In genomic region chr7:46712250-46712649, GRCm38 (mm10) we compare ENCODE assay signal across 30 mouse cellular contexts. TPM values are rescaled to one million over a fixed set of nuclear protein-coding genes. Genes with fewer than 3 reads are reported as not detected.
DNase-seq lines count a peak whose midpoint lies in the region; ATAC-seq and TF ChIP-seq lines count a peak whose summit lies in the region.
"Had no signal": no experiment of that assay in that cellular context is flagged by ENCODE, and none has a peak within 500 bp of the region (broad histone marks: within the 10 kb centered on the region; RNA-seq: fewer than 3 reads in every experiment).

No protein-coding gene starts in this region.

- in situ Hi-C loops in CH12.LX (cut with MboI; ENCODE audit: low pct_ligation_motif_present, low pct_unique_long_range_greater_than_20kb, low sequenced_read_pairs): loop anchor here (5.0 kb wide), 1 partner anchor 55 kb away; no protein-coding TSS in a partner anchor

- H3K4me2 ChIP-seq in liver, embryonic 12.5 days: no peak overlapping the region
- no peak overlapping the region for H3K4me2 ChIP-seq in CH12.LX (ENCODE audit: insufficient read depth, low read depth, poor library complexity, severe bottlenecking)
- H3K4me2 ChIP-seq: embryonic facial prominence, embryonic 15.5 days; hindbrain, embryonic 14.5 days; liver, embryonic 13.5 days; lung, embryonic 15.5 days; stomach, embryonic 15.5 days had no signal

- no peak for TF ChIP-seq RAD21 in CH12.LX (IDR thresholded peaks at IDR 0.05; ENCODE audit: low read depth, low read length)

- H3K79me2 ChIP-seq in CH12.LX (replicated peaks; ENCODE audit: control insufficient read depth, extremely low read depth, insufficient read depth, poor library complexity, severe bottlenecking): peaks cover 6% of the 10 kb centered on the region; the same call in 1 of the 2 replicates

- ATAC-seq in liver, embryonic 12.5 days: no peak
- ATAC-seq: intestine, postnatal 0 days; midbrain, embryonic 16.5 days had no signal

- H3K9me3 ChIP-seq in liver, embryonic 12.5 days (replicated peaks): no peaks in the 10 kb centered on the region
- H3K9me3 ChIP-seq in CH12.LX (replicated peaks; ENCODE audit: low read length): no peaks in the 10 kb centered on the region
- H3K9me3 ChIP-seq: embryonic facial prominence, embryonic 15.5 days; limb, embryonic 10.5 days; liver, embryonic 13.5 days; lung, embryonic 15.5 days; stomach, embryonic 15.5 days had no signal

- WGBS in liver, embryonic 12.5 days (ENCODE audit: insufficient replicate concordance): 23% methylated on average over 6 of the region's 6 CpGs

- dilution Hi-C loops in CH12.LX (cut with MboI; ENCODE audit: extremely low pct_ligation_motif_present, extremely low pct_unique_long_range_greater_than_20kb, low sequenced_read_pairs): no loop called here

- peaks cover 17% of the 10 kb centered on the region for H3K36me3 ChIP-seq in liver, embryonic 12.5 days
- peaks cover 3 to 11% of the 10 kb centered on the region in 2 experiments for H3K36me3 ChIP-seq in CH12.LX (replicated peaks in 1 of 2; ENCODE audit: control insufficient read depth in 1 of 2, insufficient read depth in 1 of 2, low read length in 1 of 2)
- H3K36me3 ChIP-seq: lung, embryonic 15.5 days had no signal

- 0 out of 2 replicates have a peak, but pooled peaks have one; percentile 27 for TF ChIP-seq POLR2A in CH12.LX (IDR thresholded peaks at IDR 0.05; ENCODE audit: low read depth, low read length)

- no peak overlapping the region for H3K9ac ChIP-seq in liver, embryonic 12.5 days
- no peak overlapping the region for H3K9ac ChIP-seq in CH12.LX (ENCODE audit: insufficient read depth, low read depth)
- H3K9ac ChIP-seq: embryonic facial prominence, embryonic 15.5 days; hindbrain, embryonic 14.5 days; liver, embryonic 13.5 days; lung, embryonic 15.5 days; stomach, embryonic 15.5 days had no signal

- H3K27me3 ChIP-seq in liver, embryonic 12.5 days (replicated peaks): no peaks in the 10 kb centered on the region
- no peaks in the 10 kb centered on the region for H3K27me3 ChIP-seq in CH12.LX (replicated peaks)
- H3K27me3 ChIP-seq: embryonic facial prominence, embryonic 15.5 days; liver, embryonic 13.5 days; stomach, embryonic 15.5 days had no signal

- TF ChIP-seq EP300 in CH12.LX (IDR thresholded peaks at IDR 0.05; ENCODE audit: low read length): no peak

- TF ChIP-seq CTCF in CH12.LX (conservative IDR thresholded peaks at IDR 0.05 in 1 of 2, IDR thresholded peaks at IDR 0.05 in 1 of 2; ENCODE audit: low read depth in 2 of 2, low read length in 2 of 2): no peak

- peak; percentile 10 for DNase-seq in liver
- peak; percentile 49 for DNase-seq in CH12.LX (ENCODE audit: extremely low read depth)
- peak; percentile 5 for DNase-seq in induced T-regulatory cell, adult 2 months (ENCODE audit: low read depth)
- DNase-seq in spleen, postnatal 36 days (ENCODE audit: low spot score in 2 of 2): peak; percentile 43 to 46
- DNase-seq in adrenal gland, postnatal 4 days (ENCODE audit: low spot score in 2 of 2): no peak
- DNase-seq in lung, postnatal 10 days: no peak
- DNase-seq: cerebellum, adult 11 months; gastrocnemius, postnatal 14 days; heart, postnatal 10 days; kidney, postnatal 14 days; liver, embryonic 13.5 days; right cerebral cortex, postnatal 25 days; thymus, adult 2 months had no signal

- H3K4me1 ChIP-seq in liver, embryonic 12.5 days: peaks cover 15% of the 10 kb centered on the region
- H3K4me1 ChIP-seq in CH12.LX (ENCODE audit: control insufficient read depth in 1 of 2, insufficient read depth in 2 of 2): peaks cover 3 to 36% of the 10 kb centered on the region in 2 experiments; a peak in 3 of 4 replicates

- H3K27ac ChIP-seq in liver, embryonic 12.5 days: no peak overlapping the region
- H3K27ac ChIP-seq in CH12.LX (ENCODE audit: insufficient read depth, low read depth): no peak overlapping the region
- H3K27ac ChIP-seq: embryonic facial prominence, embryonic 15.5 days; hindbrain, embryonic 14.5 days; left cerebral cortex, adult 2 months; limb, embryonic 10.5 days; liver, embryonic 13.5 days; lung, embryonic 15.5 days; stomach, embryonic 15.5 days had no signal

- no peak overlapping the region for H3K4me3 ChIP-seq in liver, embryonic 12.5 days
- H3K4me3 ChIP-seq in CH12.LX (replicated peaks in 1 of 3; ENCODE audit: low read depth in 2 of 3, low read length in 2 of 3, poor library complexity in 1 of 3): no peak overlapping the region
- H3K4me3 ChIP-seq: embryonic facial prominence, embryonic 15.5 days; left cerebral cortex, adult 2 months; limb, embryonic 10.5 days; liver, embryonic 13.5 days; lung, embryonic 15.5 days; stomach, embryonic 15.5 days had no signal

TF ChIP-seq in CH12.LX, 34 proteins besides CTCF, POLR2A, EP300 and RAD21:
- TF ChIP-seq NRF1 (IDR thresholded peaks at IDR 0.05; ENCODE audit: low read depth, low read length) (no peak), USF1 (IDR thresholded peaks at IDR 0.05; ENCODE audit: low read depth, low read length) (peak; percentile 28; the same call in 1 of the 2 replicates), TBP (conservative IDR thresholded peaks at IDR 0.05; ENCODE audit: low read depth, low read length) (no peak), ELF1 (IDR thresholded peaks at IDR 0.05; ENCODE audit: low read depth, low read length) (peak; percentile 28; the same call in 1 of the 2 replicates), HCFC1 (IDR thresholded peaks at IDR 0.05; ENCODE audit: low read depth, low read length) (no peak), ZMIZ1 (IDR thresholded peaks at IDR 0.05; ENCODE audit: low read depth, low read length) (no peak)

RNA-seq across cellular contexts. Expression of gene Saal1, which starts 1.8 kb away (rescaled TPM):
- 21.0 and 21.5 TPM in 2 replicates for polyA plus RNA-seq in liver, embryonic 12.5 days (2016; fragmentation: Nextera tagmentation; extraction: Ambion mirVana)
- 15.1 and 16.6 TPM in 2 replicates for total RNA-seq in CH12.LX (2012; rRNA removed)
- total RNA-seq in CH12.LX (2014; rRNA removed): 14.7 and 15.2 TPM in 2 replicates
- 24.5 and 27.6 TPM in 2 replicates for polyA plus RNA-seq in CH12.LX (2012; ENCODE audit: insufficient read length, low read depth)
- total RNA-seq in adrenal gland, postnatal 4 days (2021): 10 to 100 TPM; 14.4 to 16.4 TPM

RNA-seq across cellular contexts. Expression of gene Saa3, which starts 3.2 kb away (rescaled TPM):
- polyA plus RNA-seq in liver, embryonic 12.5 days (2016; fragmentation: Nextera tagmentation; extraction: Ambion mirVana): 0.35 and 1.1 TPM in 2 replicates
- total RNA-seq in CH12.LX (2012; rRNA removed) (not detected in 2 replicates), CH12.LX (2014; rRNA removed) (0.59 TPM in 1 of 2 replicates, not detected in the other)
- not detected in 2 replicates for polyA plus RNA-seq in CH12.LX (2012; ENCODE audit: insufficient read length, low read depth)
- total RNA-seq in adrenal gland, postnatal 4 days (2021): 1 to 10 TPM; 1.1 to 1.2 TPM
- total RNA-seq: gastrocnemius, postnatal 14 days; heart, postnatal 10 days; layer of hippocampus, adult 8-10 months; left cerebral cortex, adult 2 months; megakaryocyte-erythroid progenitor cell, adult 5-6 weeks had no signal
- polyA plus RNA-seq: cortical plate, adult 2 months; forebrain, embryonic 11.5 days; frontal cortex, adult 2 months; limb, embryonic 10.5 days; neural tube, embryonic 11.5 days had no signal

RNA-seq across cellular contexts. Expression of gene Saa4, which starts 20.2 kb away (rescaled TPM):
- 1.6 and 2.2 TPM in 2 replicates for polyA plus RNA-seq in liver, embryonic 12.5 days (2016; fragmentation: Nextera tagmentation; extraction: Ambion mirVana)
- total RNA-seq in CH12.LX (2012; rRNA removed): not detected in 2 replicates
- not detected in 2 replicates for total RNA-seq in CH12.LX (2014; rRNA removed)
- polyA plus RNA-seq in CH12.LX (2012; ENCODE audit: insufficient read length, low read depth): not detected in 2 replicates
- total RNA-seq in adrenal gland, postnatal 4 days (2021): 1 to 10 TPM in 1 of 2 experiments, not detected in 1; 1.7 TPM
- total RNA-seq: adrenal gland, adult 18-20 months; ES-E14; gastrocnemius, postnatal 14 days; heart, postnatal 10 days; layer of hippocampus, adult 8-10 months; left cerebral cortex, adult 2 months; megakaryocyte-erythroid progenitor cell, adult 5-6 weeks had no signal
- polyA plus RNA-seq: cortical plate, adult 2 months; embryonic facial prominence, embryonic 15.5 days; forebrain, embryonic 11.5 days; frontal cortex, adult 2 months; hindbrain, embryonic 14.5 days; intestine, postnatal 0 days; limb, embryonic 10.5 days; lung, embryonic 15.5 days; midbrain, embryonic 16.5 days; neural tube, embryonic 11.5 days had no signal

RNA-seq across cellular contexts. Expression of gene Saa1, which starts 30.5 kb away (rescaled TPM):
- polyA plus RNA-seq in liver, embryonic 12.5 days (2016; fragmentation: Nextera tagmentation; extraction: Ambion mirVana): 0.23 and 0.39 TPM in 2 replicates
- total RNA-seq in CH12.LX (2012; rRNA removed) (not detected in 2 replicates), CH12.LX (2014; rRNA removed) (not detected in 2 replicates)
- not detected in 2 replicates for polyA plus RNA-seq in CH12.LX (2012; ENCODE audit: insufficient read length, low read depth)
- not detected for total RNA-seq in adrenal gland, postnatal 4 days (2021)
- total RNA-seq: adrenal gland, adult 18-20 months; ES-E14; heart, postnatal 10 days; layer of hippocampus, adult 8-10 months; left cerebral cortex, adult 2 months; megakaryocyte-erythroid progenitor cell, adult 5-6 weeks had no signal
- polyA plus RNA-seq: cortical plate, adult 2 months; embryonic facial prominence, embryonic 15.5 days; forebrain, embryonic 11.5 days; frontal cortex, adult 2 months; hindbrain, embryonic 14.5 days had no signal

RNA-seq across cellular contexts. Expression of gene Saa2, which starts 39.3 kb away (rescaled TPM):
- polyA plus RNA-seq in liver, embryonic 12.5 days (2016; fragmentation: Nextera tagmentation; extraction: Ambion mirVana): not detected in 2 replicates
- total RNA-seq in CH12.LX (2012; rRNA removed) (not detected in 2 replicates), CH12.LX (2014; rRNA removed) (not detected in 2 replicates)
- not detected in 2 replicates for polyA plus RNA-seq in CH12.LX (2012; ENCODE audit: insufficient read length, low read depth)
- not detected for total RNA-seq in adrenal gland, postnatal 4 days (2021)
- total RNA-seq: adrenal gland, adult 18-20 months; ES-E14; heart, postnatal 10 days; layer of hippocampus, adult 8-10 months; left cerebral cortex, adult 2 months; megakaryocyte-erythroid progenitor cell, adult 5-6 weeks had no signal
- polyA plus RNA-seq: cortical plate, adult 2 months; embryonic facial prominence, embryonic 15.5 days; forebrain, embryonic 11.5 days; hindbrain, embryonic 14.5 days; intestine, postnatal 0 days; liver, embryonic 13.5 days; lung, embryonic 15.5 days; midbrain, embryonic 16.5 days; stomach, embryonic 15.5 days had no signal

Comparison
In these comparisons a context has a peak if more than half of its experiments do, and no peak if none do; other contexts are left out.
1. DNase-seq: peak in liver (single experiment), CH12.LX (single experiment), induced T-regulatory cell, adult 2 months (single experiment) and spleen, postnatal 36 days (2 of 2); none in adrenal gland, postnatal 4 days (0 of 2) and lung, postnatal 10 days (single experiment).